Mouse (Mus musculus) bone marrow, adult 2 months (tissue): ENCODE measurements around the gene Kcnd3. TPM values are rescaled to one million over a fixed set of nuclear protein-coding genes. Genes with fewer than 3 reads are reported as not detected.

Experiments used
- H3K27ac ChIP-seq: fragments of 200-500 bp; 2 replicates; pipeline ENCODE4 v1.5.1; 2012; ENCODE audit warnings: low read depth, mild to moderate bottlenecking, control low read depth, inconsistent platforms, low read length; ENCODE audit not compliant: control insufficient read depth, poor library complexity, insufficient read depth
- H3K4me1 ChIP-seq: fragments of 200-500 bp; 2 replicates; pipeline ENCODE4 v1.6.1; 2011; ENCODE audit warnings: low read length; ENCODE audit not compliant: control insufficient read depth, insufficient read depth
- H3K4me3 ChIP-seq: fragments of 200-500 bp; replicated peaks from 2 replicates; pipeline ENCODE3; 2011; ENCODE audit warnings: mild to moderate bottlenecking, low read depth, low read length, control low read depth; ENCODE audit not compliant: control insufficient read depth
- CTCF ChIP-seq: fragments of 200-500 bp; IDR thresholded peaks from 2 replicates; pipeline ENCODE4 v1.5.1; 2011; ENCODE audit warnings: low read length, control low read depth; ENCODE audit not compliant: control insufficient read depth, insufficient read depth
- POLR2A ChIP-seq: fragments of 200-500 bp; IDR thresholded peaks from 2 replicates; pipeline ENCODE4 v1.6.1; 2011; ENCODE audit warnings: low read depth, mild to moderate bottlenecking, control low read depth, low read length, borderline replicate concordance; ENCODE audit not compliant: control insufficient read depth
- WGBS: fragments of 180-500 bp; shearing (Covaris S2); methylation state at CpG from one replicate; pipeline ENCODE4 v1.1.7; 2018; 5-methylcytosine and 5-hydroxymethylcytosine counted together
- polyA plus RNA-seq: library from polyadenylated mRNA; stranded (reverse); fragments of >200 nt; gene quantifications from 2 replicates; pipeline ENCODE4 v1.2.4, GENCODE M21; 2011; ENCODE audit warnings: low replicate concordance; ENCODE audit not compliant: missing spikeins, insufficient read depth, insufficient read length

Gene Kcnd3
- polyA plus RNA-seq, 1 experiment: not detected

- H3K27ac ChIP-seq: no peak overlapping the region
- no peaks in the 10 kb centered on the region for H3K4me1 ChIP-seq
- 75% methylated on average over 1 of the region's 1 CpGs for WGBS
- no peak for TF ChIP-seq POLR2A
- no peak overlapping the region for H3K4me3 ChIP-seq
Observed at GRCm38 (mm10) chr3:105501071-105501470, 48.9 kb downstream of the Kcnd3 start.

GRCm38 (mm10) chr3:105504272-105504671 is 52.1 kb downstream of the Kcnd3 start:
- H3K27ac ChIP-seq: no peak overlapping the region
- no peaks in the 10 kb centered on the region for H3K4me1 ChIP-seq
- no peak overlapping the region for H3K4me3 ChIP-seq
- WGBS: 75% methylated on average over 3 of the region's 3 CpGs
- TF ChIP-seq CTCF (no peak), POLR2A (no peak)

GRCm38 (mm10) chr3:105505161-105505872 is 53.2 kb downstream of the Kcnd3 start:
- TF ChIP-seq CTCF: no peak
- TF ChIP-seq POLR2A: no peak
- no peak overlapping the region for H3K27ac ChIP-seq
- 80% methylated on average over 15 of the region's 15 CpGs for whole genome bisulfite sequencing

GRCm38 (mm10) chr3:105505873-105506170 is 53.7 kb downstream of the Kcnd3 start:
- no peak overlapping the region for H3K4me3 ChIP-seq
- no peak overlapping the region for H3K27ac ChIP-seq
- 71% methylated on average over 7 of the region's 7 CpGs for WGBS
- no peak for TF ChIP-seq POLR2A
- TF ChIP-seq CTCF: no peak
- no peaks in the 10 kb centered on the region for H3K4me1 ChIP-seq

More at GRCm38 (mm10) chr3:105505161-105505872, 53.2 kb downstream of the Kcnd3 start:
- Histone ChIP-seq H3K4me3 (no peak overlapping the region), H3K4me1 (no peaks in the 10 kb centered on the region)

GRCm38 (mm10) chr3:105506592-105506991 is 54.5 kb downstream of the Kcnd3 start:
- H3K4me3 ChIP-seq: no peak overlapping the region
- H3K4me1 ChIP-seq: no peaks in the 10 kb centered on the region
- H3K27ac ChIP-seq: no peak overlapping the region
- 71% methylated on average over 4 of the region's 4 CpGs for WGBS
- no peak for TF ChIP-seq POLR2A
- TF ChIP-seq CTCF: no peak

GRCm38 (mm10) chr3:105509321-105509720 is 57.2 kb downstream of the Kcnd3 start:
- Histone ChIP-seq H3K4me1 (no peaks in the 10 kb centered on the region), H3K4me3 (no peak overlapping the region), H3K27ac (no peak overlapping the region)
- 62% methylated on average over 4 of the region's 4 CpGs for WGBS
- TF ChIP-seq CTCF (no peak), POLR2A (no peak)

GRCm38 (mm10) chr3:105511836-105512235 is 59.7 kb downstream of the Kcnd3 start:
- Histone ChIP-seq H3K27ac (no peak overlapping the region), H3K4me3 (no peak overlapping the region), H3K4me1 (no peaks in the 10 kb centered on the region)
- 45% methylated on average over 2 of the region's 2 CpGs for WGBS
- TF ChIP-seq POLR2A (no peak), CTCF (no peak)

- no peak overlapping the region for H3K4me3 ChIP-seq
- WGBS: 58% methylated on average over 3 of the region's 3 CpGs
- no peak overlapping the region for H3K27ac ChIP-seq
- no peaks in the 10 kb centered on the region for H3K4me1 ChIP-seq
- TF ChIP-seq CTCF (no peak), POLR2A (no peak)
Observed at GRCm38 (mm10) chr3:105514215-105514614, 62.1 kb downstream of the Kcnd3 start.

GRCm38 (mm10) chr3:105515035-105515434 is 62.9 kb downstream of the Kcnd3 start:
- H3K27ac ChIP-seq: no peak overlapping the region
- H3K4me3 ChIP-seq: no peak overlapping the region
- no peaks in the 10 kb centered on the region for H3K4me1 ChIP-seq
- TF ChIP-seq POLR2A (no peak), CTCF (no peak)

GRCm38 (mm10) chr3:105515640-105516039 is 63.5 kb downstream of the Kcnd3 start:
- TF ChIP-seq POLR2A: no peak
- no peak for TF ChIP-seq CTCF
- Histone ChIP-seq H3K4me3 (no peak overlapping the region), H3K27ac (no peak overlapping the region), H3K4me1 (no peaks in the 10 kb centered on the region)
- 69% methylated on average over 1 of the region's 1 CpGs for WGBS
